Mouse (Mus musculus) kidney, postnatal 36 days (tissue): ENCODE results near the gene Lsr.
A peak's percentile ranks its signal among the peaks of the same experiment; 100 is the strongest.
"Not testable (repeated sequence)": the region's sequence is repeated elsewhere in the genome, so short reads cannot be mapped to it uniquely, and the experiment has no call there.

ENCODE experiments used
- DNase-seq, 2 experiments: peaks; one replicate each; pipeline ENCODE4 v3.0.0; 2021 to 2022; ENCODE audit warnings: mixed read lengths in 2 of 2

The Lsr gene

DNA sequence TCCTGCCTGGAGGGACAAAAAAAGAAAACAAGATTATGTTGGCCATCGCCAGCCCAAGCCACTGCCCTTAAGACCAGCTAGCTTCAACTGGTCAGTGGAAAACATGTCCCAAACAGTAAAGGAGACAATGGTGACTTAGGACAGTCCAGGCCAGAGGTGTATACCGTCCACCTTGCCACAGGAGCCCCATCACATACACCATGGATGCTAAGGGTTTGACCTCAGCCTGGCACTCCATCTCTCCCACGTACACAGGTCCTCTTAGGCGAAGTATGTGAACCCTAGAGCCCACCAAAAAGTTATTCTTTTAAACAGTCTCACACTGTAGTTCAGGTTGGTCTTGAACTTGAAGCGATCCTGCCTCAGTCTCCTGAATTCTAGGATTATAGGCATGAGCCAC lies 10.4 kb downstream of the Lsr start:
- DNase-seq: no peak

DNA sequence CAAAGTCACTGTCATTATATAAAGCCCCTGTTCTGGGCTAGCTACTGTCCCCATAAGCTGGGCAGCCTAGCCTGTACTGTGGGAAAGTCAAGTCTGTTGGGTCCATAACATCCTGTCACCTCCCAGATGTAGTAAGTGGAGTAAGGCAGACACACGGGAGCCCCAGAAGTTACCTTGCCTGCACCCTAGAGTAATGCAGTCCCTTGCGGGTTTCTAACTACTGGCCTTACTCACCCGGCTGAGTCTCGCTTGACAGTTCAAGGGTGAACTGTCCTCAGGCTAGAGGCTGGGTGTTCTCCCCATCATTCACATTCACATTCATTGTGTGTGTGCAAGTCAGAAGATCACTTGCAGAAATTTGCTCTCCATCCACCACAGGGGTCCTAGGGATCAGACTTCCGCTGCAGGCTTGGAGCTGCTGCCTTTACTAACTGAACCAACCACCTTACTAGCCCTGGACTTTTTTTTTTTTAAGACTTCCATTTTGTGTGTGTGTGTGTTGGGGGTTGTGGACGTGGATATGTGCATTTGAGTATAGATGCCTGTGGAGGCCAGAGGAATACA lies 13.4 kb downstream of the Lsr start:
- DNase-seq: no peak

DNA sequence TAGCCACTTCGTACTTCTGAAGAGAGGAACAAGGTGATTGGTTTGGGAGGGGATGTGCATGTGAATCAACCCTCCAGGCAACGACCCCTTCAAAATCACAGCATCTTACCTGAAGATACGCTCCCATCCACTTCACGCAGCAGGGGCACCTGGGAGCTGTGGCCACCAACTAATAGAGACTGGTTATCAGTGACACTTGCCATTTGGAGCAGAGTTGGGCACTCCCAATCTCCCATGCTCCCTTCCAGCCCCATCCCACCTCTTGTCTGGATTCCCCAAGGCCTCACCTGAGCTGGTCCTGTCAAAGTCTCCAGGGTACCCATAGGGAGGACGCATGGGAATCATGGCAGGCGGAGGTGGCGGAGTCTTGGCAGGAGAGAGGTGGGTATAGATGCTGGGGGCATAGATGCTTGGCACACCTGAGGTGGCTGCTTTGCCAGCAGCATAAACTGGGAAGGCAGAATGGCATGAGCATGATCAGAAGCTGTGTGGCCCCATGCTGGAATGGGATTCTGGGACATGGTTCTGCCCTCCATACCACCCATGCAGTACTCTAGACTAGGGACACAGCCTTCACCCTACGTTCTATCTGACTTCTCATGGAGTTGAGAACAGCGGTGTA lies 14.3 kb downstream of the Lsr start:
- DNase-seq: no peak

DNA sequence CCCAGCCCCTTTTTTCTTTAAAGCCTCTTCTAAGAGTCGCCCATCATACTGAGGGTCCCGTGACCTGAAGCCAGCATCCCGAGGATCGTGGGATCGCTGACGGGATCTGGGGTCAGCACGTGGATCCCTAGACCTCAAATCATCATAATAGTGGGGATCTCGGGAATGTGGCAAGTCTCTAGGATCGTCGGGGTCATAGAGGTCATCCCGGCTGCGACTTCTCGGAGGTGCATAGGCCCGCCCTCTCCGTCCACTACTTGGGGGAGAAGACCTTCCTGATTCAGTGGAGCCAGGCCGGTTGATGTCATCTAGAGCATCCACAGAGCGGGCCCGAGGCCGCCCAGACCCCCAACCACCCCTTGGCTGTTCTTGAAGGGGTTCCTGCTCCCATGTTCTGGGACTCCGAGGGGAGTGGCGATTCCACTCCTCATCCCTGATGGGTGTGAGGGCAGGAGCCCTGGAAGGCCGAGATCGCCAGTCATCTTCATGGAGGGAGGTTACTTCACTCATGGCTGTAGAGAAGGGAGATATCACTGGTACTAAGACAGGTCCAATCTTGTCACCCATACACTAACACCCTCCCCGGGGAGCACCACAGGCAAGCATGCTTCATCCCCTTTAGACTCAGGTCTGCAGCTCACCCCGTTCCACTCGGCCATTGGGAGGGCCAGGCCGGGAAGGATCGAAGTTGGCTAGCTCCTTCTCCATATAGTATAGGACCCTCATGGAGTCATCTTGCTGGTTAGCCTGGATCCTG lies 15.0 kb downstream of the Lsr start:
- DNase-seq: peak in 1 of 2 experiments; percentile 32

DNA sequence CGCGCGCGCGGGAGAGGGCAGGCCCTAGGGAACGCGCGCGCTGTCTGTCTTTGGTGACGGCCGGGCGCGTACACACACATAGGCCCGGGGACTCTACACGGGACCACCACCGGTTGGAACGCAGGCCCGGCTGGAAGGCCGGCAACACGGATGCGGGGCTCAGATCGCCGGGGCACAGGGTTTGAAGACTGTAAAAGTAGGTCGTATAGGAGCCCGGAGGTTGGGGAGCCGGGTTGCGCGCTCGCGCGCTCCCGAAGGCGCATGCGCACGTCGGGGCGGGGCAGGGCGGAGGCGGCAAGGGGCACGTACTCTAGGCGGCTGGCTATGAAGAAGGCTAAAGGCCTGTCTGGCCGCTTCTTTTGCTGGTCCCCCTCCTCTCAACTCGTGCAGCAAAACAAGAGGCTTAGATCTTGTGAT lies 15.9 kb downstream of the Lsr start:
- DNase-seq: peak; percentile 90 to 94

DNA sequence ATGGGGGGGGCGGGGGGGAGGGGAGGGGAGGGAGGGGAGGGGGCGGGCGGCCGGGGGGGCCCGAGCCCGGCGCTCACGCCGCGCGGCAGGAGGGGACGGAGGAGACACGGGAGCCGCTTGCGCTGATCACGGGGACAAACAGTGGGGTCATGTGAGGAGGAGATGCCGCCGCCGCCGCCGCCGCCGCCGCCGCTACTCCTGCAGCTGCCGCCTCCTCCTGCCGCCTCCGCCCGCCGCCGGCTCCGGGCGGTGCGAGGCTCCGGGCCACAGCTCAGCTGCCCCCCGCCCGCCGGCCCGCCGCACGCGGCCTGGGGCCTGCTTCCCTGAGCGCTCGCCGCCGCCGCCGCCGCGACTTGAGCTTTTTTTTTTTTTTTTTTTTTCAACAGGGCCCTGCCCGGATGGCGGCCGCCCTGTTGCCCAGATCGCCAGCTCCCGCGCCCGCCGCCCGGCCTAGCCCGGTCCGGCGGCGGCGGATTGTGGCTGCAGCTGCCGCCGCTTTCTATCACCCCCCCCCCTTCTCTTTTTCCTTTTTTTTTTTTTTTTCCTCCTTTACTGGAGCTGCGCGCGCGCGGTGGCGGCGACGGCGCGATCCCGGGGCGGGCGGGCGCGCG lies 16.4 kb downstream of the Lsr start, which contains the start of gene Usf2:
Gene Usf2 (minus strand): TSS at position 48 of the 611 bp plus-strand sequence.
- DNase-seq: peak; percentile 84 to 88

DNA sequence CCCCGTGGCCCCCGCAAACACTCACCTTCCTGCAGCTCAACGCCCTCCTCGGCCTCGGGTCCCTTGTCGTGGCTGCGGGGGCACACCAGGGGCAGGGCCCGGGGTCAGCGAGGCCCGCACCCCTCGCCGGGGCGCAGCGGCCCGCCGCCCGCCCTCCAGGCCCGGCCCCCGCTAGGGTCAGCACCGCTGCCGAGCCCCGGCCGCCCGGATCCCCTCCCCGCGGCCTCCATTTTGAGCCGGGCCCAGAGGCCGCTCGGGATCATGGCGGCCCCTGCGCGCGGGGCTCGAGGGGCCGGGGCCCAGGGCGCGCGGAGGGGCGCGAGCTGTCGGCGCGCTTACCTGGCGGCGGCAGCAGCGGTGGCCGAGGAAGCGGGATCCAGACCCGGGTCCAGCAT lies 16.9 kb downstream of the Lsr start:
- peak in 1 of 2 experiments; percentile 61 for DNase-seq

DNA sequence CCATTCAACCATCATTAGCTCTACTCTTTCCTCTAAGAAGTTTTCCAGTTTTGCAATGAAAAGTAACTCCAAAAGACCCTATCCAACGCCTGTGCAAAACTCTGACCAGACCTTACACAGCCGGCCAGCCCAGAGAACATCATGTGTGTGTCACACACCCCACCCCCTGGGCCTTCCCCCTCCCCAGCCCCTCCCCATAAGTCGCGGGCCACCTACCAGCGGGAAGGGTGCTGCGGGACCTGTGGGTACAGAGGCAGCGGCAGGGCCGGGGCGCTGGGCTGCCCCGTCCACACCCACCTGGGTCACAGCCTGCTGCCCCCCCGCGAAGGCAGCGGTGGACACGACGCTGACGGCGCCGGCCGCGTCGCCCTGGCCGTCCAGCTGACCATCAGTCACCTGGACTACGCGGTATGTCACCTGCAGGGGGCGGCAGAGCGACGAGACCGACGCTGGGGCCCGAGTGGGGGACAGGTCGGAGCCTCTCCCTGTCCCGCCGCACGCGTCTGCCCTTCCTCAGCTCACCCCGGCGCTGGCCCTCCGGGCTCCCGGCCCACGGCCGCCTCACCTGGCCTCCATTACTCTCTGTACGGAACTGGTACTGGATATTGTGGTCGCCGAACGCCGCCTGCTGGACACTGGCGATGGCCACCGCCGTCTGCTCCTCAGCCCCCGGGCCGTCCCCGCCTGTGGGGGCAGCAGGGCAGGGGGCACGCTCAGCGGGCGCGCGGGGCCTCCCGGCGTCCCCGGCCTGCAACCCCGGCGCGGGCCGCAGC lies 17.5 kb downstream of the Lsr start:
- DNase-seq: peak; percentile 92 to 96

DNA sequence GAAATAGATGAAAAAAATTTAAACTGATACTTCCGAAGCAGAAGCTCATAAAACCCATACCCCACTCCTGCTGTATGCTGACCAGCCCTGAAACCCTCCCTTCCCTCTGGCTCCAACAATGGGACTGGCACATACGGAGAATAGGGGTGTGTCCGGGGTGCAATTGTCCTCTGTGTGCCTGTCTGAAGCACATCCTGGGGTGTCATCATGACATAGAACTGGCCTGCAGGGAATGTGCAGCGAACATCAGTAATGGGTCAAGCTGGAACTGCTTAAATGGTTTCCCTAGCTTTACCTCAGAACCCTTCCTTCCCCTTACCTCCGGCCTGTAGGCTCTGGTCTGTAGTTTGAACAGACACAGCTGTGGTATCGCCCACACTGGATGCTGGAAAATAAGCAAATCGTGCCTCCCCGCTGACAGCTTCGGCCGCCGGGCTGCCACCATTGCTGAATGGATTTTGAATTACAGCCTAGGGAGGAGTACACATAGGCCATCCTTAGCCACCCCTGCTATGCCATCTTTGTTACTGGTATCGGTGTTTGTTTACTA lies 18.2 kb downstream of the Lsr start:
- no peak for DNase-seq

DNA sequence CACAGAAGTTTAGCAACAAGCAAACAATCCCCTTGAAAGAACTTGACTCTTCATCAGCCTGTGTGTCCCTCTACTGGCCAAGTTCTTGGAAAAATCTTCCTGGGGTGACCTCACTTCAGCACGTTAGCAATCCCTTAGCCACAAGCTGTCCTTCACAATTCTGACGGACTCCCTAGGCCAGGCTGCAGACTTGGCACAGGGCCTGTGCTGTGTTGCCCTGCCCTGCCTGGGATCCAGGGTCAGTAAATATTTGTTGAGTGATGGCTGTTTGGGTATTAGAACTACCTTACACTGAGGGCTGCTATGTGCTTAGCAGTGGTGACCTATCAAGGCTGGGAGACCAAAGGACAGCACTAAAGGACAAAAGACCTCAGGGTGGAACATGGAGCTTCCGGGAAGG lies 19.2 kb downstream of the Lsr start:
- no peak for DNase-seq

DNA sequence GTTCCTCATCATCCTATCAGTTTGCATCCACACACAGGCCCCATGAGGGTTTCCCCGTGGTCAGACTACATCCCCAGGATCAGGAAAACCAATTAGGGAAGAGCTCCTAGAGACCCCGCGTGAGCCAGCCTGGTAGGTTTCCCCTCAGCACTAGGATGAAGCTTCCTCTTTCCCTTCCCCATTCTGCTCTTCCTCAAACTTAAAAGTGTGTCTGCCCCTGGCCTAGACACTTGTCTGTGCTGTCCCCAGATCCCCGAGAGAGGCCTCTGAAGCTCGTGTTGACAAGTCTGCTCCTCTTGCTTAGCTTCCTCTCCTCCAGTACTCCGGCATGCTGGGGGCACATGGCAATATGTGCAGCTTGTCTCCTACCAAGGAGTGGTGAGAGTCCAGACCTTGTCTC lies 19.8 kb downstream of the Lsr start:
- DNase-seq: no peak

DNA sequence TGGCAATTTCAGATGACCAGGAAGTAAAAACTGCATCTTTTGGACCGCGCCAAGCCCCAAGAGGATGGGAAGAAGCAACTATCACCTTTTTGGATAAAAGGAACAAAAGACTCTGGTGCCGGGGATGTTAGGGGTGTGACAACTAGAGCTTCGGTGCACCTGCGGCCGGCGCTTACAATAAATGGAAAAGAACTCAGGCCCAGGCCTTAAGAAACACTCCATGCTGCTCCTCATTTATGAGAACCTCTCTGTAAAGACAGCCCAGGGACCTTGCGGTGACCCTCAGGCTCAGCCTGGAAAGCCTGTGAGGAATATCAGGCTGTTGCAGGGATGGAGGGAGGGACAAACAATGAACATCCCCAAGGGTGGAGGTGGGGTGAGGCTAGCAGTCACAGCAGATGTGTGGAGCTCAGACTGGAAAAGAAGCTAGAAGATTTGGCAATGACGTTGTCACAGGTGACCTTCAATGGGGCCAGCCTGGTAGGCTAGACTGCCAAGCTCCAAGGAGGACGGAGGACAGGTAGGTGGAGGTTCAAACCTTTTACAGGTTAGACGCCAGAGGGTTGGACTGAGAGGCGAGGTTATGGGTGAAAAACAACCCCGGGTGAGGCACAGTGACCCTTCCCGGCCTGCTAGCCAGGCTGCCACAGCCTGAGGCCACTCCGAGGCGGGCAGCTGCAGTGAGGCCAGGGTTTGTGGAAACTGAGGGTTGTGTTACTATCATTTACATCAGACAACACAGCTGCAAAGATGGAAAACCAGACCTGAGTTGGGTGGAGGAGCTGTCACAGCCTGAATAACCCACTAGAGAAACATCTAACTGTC lies 20.6 kb downstream of the Lsr start:
- DNase-seq: no peak

DNA sequence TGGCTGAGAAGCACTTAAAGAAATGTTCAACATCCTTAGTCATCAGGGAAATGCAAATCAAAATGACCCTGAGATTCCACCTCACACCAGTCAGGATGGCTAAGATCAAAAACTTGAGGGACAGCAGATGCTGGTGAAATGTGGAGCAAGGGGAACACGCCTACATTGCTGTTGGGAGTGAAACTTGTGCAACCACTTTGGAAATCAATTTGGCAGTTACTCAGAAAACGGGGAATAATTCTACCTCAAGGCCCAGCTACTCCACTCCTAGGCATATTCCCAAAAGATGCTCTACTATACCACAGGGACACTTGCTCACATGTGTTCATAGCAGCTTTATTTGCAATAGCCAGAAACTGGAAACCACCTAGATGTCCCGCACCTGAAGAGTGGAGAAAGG lies 23.4 kb downstream of the Lsr start:
- DNase-seq: not testable (repeated sequence)

DNA sequence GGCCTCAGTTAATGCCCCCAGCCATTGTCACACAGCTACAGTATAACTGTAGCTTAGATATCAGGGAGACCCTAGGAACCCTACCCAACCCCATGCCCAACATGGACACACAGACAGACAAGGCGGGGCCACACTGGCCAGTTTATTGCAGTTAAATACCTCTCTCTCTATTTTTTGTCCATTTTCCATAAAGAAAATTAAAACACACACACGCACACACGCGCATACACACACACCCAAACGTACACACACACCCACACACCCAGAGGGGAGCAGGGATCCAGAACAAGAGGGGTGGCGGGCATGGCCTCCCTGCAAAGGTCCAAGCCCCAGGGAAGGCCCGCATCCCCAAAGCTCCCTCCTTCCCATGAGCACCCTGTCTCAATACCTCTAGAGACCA lies 27.4 kb downstream of the Lsr start:
- no peak for DNase-seq

DNA sequence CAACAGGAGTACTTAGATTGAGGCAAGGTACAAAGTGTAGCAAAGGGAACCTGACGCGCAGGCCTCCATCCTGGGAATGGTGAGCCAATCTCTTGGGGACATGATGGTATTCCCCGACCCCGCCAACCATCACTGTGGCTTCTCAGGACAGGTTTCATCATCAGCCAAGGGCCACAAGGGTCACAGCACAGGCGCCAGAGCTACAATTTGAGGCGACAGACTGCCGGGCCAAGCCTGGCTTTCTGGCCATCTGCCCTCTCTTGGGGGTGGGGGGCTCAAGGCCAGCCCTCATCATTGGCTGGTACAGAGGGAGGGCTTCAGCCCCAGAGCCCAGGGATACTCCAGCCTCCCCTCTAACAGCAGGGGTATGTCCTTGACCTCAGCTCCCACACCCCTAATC lies 27.8 kb downstream of the Lsr start:
- DNase-seq: not testable (repeated sequence)

DNA sequence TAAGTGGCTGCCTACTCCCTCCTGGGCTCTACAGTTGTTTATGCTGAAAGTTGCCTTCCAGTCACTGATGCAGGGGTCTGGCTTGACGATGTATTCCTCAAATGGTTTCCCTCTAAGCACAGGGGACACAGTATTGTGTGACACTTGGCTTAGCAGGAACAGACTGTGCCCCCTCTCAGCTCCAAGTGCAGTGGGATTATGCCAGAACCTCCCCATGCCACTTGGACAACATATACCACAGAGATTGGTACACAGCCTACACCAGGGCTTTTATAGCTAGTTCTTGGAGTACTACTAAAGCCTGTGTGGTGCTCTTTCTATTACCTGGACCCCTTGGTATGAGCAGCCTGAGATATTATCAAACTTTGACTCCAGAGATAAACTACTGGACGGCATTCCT lies 28.6 kb downstream of the Lsr start:
- DNase-seq: not testable (repeated sequence)

DNA sequence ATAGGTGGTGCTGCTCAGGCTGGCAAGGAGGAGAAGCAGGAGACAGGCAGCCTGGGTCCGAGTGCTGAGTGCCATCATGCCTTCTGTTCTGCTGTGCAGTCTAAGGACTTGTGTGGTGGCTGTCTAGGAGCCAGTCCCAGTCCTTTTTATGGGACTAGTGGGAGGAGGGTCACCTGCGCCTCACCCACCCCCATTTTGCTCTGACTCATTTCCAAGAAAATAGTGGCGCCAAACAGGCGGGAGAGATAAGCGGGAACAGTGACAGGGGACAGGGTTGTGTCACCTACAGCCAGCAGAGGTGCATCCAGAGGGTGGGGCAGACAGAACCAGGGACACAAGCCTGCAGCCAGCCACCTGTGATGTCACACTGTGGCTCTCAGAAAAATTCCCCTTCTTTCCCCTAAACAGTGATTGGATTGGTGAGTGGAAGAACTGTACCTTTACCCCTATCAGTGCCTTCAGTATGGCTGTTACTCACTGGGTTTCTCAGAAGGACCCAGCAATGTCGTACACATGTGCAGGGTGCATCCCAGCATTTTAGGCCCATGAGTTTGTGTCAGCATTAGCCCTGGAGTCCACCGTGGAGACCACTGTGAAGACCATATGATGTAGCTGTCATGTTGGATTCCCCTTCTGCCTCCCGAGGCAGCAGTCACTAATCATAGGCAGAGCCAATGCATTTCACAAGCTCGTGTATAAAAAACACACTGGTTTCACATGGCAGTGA lies 29.2 kb downstream of the Lsr start, which contains the start of gene Hamp:
Gene Hamp (minus strand): TSS at position 124 of the 727 bp plus-strand sequence.
- no peak for DNase-seq

DNA sequence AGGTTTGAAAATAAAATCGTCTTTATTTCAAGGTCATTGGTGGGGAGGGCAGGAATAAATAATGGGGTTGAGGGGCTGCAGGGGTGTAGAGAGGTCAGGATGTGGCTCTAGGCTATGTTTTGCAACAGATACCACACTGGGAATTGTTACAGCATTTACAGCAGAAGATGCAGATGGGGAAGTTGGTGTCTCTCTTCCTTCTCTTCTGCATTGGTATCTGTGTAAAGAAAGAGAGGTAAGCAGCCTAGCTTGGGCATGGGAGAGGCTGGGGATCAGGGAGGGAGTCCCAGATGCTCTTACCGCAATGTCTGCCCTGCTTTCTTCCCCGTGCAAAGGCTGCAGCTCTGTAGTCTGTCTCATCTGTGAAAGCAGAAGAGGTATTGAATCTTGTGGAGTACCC lies 30.9 kb downstream of the Lsr start:
- DNase-seq: not testable (repeated sequence)

DNA sequence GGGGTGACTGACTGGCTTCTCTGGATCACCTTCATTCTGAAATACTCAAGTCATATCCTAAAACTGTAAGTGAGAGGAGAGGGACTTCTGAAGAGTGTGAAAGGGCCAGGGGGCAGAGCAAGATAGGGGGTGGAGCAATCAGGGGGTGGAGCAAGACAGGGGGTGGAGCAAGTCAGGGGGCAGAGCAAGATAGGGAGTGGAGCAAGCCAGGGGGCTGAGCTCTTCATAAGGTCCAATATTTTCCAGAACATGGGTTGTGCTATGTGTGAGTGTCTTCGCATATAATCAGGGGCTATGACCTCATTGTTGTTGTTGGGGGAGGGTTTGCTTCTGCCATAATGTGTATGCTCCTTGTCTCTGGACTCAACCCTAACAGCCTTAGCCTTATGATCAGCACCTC lies 33.2 kb downstream of the Lsr start:
- not testable (repeated sequence) for DNase-seq

DNA sequence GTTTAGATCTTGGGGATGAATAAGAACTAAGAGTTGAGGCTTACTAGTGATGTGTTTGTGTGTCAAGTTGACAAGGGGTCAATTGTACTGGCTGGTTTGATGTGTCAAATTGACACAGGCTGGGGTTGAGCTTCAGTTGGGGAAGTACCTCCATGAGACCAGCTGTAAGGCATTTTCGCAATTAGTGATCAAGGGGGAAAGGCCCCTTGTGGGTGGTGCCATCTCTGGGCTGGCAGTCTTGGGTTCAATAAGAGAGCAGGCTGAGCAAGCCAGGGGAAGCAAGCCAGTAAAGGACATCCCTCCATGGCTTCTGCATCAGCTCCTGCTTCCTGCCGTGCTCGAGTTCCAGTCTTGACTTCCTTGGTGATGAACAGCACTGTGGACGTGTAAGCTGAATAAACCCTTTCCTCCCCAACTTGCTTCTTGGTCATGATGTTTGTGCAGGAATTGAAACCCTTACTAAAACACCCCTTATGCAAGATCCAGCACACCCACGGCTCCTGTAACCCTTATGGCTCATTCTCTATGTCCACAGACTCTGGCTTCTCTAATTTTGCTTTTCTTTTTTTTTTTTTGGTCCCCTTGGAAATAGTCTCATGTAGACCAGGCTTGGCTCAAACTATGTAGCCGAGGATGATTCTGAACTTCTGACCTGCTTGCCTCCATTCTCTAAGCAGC lies 37.7 kb downstream of the Lsr start:
- DNase-seq: not testable (repeated sequence)
